Mouse (Mus musculus) neural tube, embryonic 12.5 days (tissue): Measurements from ENCODE around the gene Rhbg. TPM values are rescaled to one million over a fixed set of nuclear protein-coding genes. Genes with fewer than 3 reads are reported as not detected.

Experiments
- ATAC-seq: fragments of 200-750 bp; cut with Nextera tagmentation; 2 replicates; pipeline ENCODE4 v1.8.0; 2017; ENCODE audit warnings: low read depth, mild to moderate bottlenecking, moderate TSS enrichment, moderate library complexity; ENCODE audit not compliant: low FRiP score
- H3K27ac ChIP-seq: fragments of 300-500 bp; sonication (generic); 2 replicates; pipeline ENCODE4 v1.5.1; 2016
- H3K27me3 ChIP-seq: fragments of 300-500 bp; sonication (generic); replicated peaks from 2 replicates; pipeline ENCODE4 v1.6.1; 2016; ENCODE audit warnings: mild to moderate bottlenecking
- H3K36me3 ChIP-seq: fragments of 300-500 bp; sonication (generic); 2 replicates; pipeline ENCODE4 v1.6.1; 2016; ENCODE audit warnings: mild to moderate bottlenecking
- H3K4me1 ChIP-seq: fragments of 300-500 bp; sonication (generic); 2 replicates; pipeline ENCODE4 v1.6.1; 2016
- H3K4me2 ChIP-seq: fragments of 300-500 bp; sonication (generic); replicated peaks from 2 replicates; pipeline ENCODE4 v1.6.1; 2016; ENCODE audit warnings: mild to moderate bottlenecking
- H3K4me3 ChIP-seq: fragments of 300-500 bp; sonication (generic); 2 replicates; pipeline ENCODE4 v1.5.1; 2016
- H3K9ac ChIP-seq: fragments of 300-500 bp; sonication (generic); 2 replicates; pipeline ENCODE4 v1.6.1; 2016; ENCODE audit warnings: mild to moderate bottlenecking
- H3K9me3 ChIP-seq: fragments of 300-500 bp; sonication (generic); 2 replicates; pipeline ENCODE4 v1.6.1; 2016; ENCODE audit warnings: mild to moderate bottlenecking
- WGBS: fragments of 180-500 bp; shearing (Covaris S2); methylation state at CpG from one replicate; pipeline ENCODE4 v1.1.7; 2016; 5-methylcytosine and 5-hydroxymethylcytosine counted together
- polyA plus RNA-seq: library from polyadenylated mRNA; unstranded; fragments of >200 nt; fragmentation: Nextera tagmentation; extraction: Ambion mirVana; gene quantifications from 2 replicates; pipeline ENCODE4 v1.2.1, GENCODE M21; 2016

Rhbg gene
- polyA plus RNA-seq, 1 experiment from 2014 or later = 0.32 TPM

GRCm38 (mm10) chr3:88234041-88234440, 20.5 kb downstream of the Rhbg start:
- peak overlapping the region; percentile 96; the same call in 1 of the 2 replicates for H3K27ac ChIP-seq
- H3K9ac ChIP-seq = no peak overlapping the region
- no peak overlapping the region for H3K4me3 ChIP-seq
- peaks cover 91% of the 10 kb centered on the region for H3K4me1 ChIP-seq
- H3K36me3 ChIP-seq = peaks cover 13% of the 10 kb centered on the region
- no peak for ATAC-seq
- H3K27me3 ChIP-seq = peaks cover 6% of the 10 kb centered on the region
- H3K4me2 ChIP-seq = no peak overlapping the region
- WGBS = 57% methylated on average over 8 of the region's 8 CpGs
- H3K9me3 ChIP-seq = no peaks in the 10 kb centered on the region

- Histone ChIP-seq H3K27ac (peak overlapping the region; percentile 96), H3K27me3 (no peaks in the 10 kb centered on the region), H3K4me1 (peaks cover 91% of the 10 kb centered on the region), H3K9me3 (no peaks in the 10 kb centered on the region), H3K36me3 (peaks cover 20% of the 10 kb centered on the region), H3K9ac (no peak overlapping the region; the same call in 1 of the 2 replicates), H3K4me2 (no peak overlapping the region), H3K4me3 (no peak overlapping the region)
- WGBS = 16% methylated on average over 7 of the region's 7 CpGs
- no peak for ATAC-seq
These were observed 21.5 kb downstream of the Rhbg start for GRCm38 (mm10) chr3:88232851-88233649.

- no peak overlapping the region for H3K4me2 ChIP-seq
- H3K36me3 ChIP-seq = peaks cover 20% of the 10 kb centered on the region
- ATAC-seq = peak; percentile 30
- no peaks in the 10 kb centered on the region for H3K9me3 ChIP-seq
- H3K4me3 ChIP-seq = no peak overlapping the region
- no peaks in the 10 kb centered on the region for H3K27me3 ChIP-seq
- H3K27ac ChIP-seq = peak overlapping the region; percentile 96
- WGBS = 23% methylated on average over 7 of the region's 7 CpGs
- H3K9ac ChIP-seq = 0 out of 2 replicates have a peak overlapping the region, but pooled peaks have one; percentile 47
- peaks cover 91% of the 10 kb centered on the region for H3K4me1 ChIP-seq
These were observed 22.2 kb downstream of the Rhbg start for GRCm38 (mm10) chr3:88232301-88232702.

- Histone ChIP-seq H3K27ac (peak overlapping the region; percentile 96), H3K4me1 (peaks cover 88% of the 10 kb centered on the region), H3K36me3 (peaks cover 28% of the 10 kb centered on the region), H3K4me2 (peak overlapping the region; percentile 38), H3K27me3 (no peaks in the 10 kb centered on the region), H3K9ac (0 out of 2 replicates have a peak overlapping the region, but pooled peaks have one; percentile 44), H3K4me3 (0 out of 2 replicates have a peak overlapping the region, but pooled peaks have one; percentile 3), H3K9me3 (no peaks in the 10 kb centered on the region)
- whole genome bisulfite sequencing = 19% methylated on average over 1 of the region's 1 CpGs
- peak; percentile 81 for ATAC-seq
These were observed 23.4 kb downstream of the Rhbg start for GRCm38 (mm10) chr3:88231061-88231641.

- Histone ChIP-seq H3K4me1 (peaks cover 88% of the 10 kb centered on the region), H3K4me3 (no peak overlapping the region), H3K36me3 (peaks cover 35% of the 10 kb centered on the region), H3K27me3 (no peaks in the 10 kb centered on the region), H3K9me3 (no peaks in the 10 kb centered on the region), H3K9ac (peak overlapping the region; percentile 44; the same call in 1 of the 2 replicates), H3K27ac (peak overlapping the region; percentile 96), H3K4me2 (peak overlapping the region; percentile 38)
- peak; percentile 14 for ATAC-seq
- WGBS = 20% methylated on average over 17 of the region's 17 CpGs
These were observed 24.1 kb downstream of the Rhbg start for GRCm38 (mm10) chr3:88230262-88231047.

GRCm38 (mm10) chr3:88229526-88229925, 25.0 kb downstream of the Rhbg start:
- no peak for ATAC-seq
- Histone ChIP-seq H3K9ac (peak overlapping the region; percentile 43; the same call in 1 of the 2 replicates), H3K36me3 (peaks cover 44% of the 10 kb centered on the region), H3K27ac (peak overlapping the region; percentile 96), H3K9me3 (no peaks in the 10 kb centered on the region), H3K4me1 (peaks cover 93% of the 10 kb centered on the region), H3K4me2 (0 out of 2 replicates have a peak overlapping the region, but pooled peaks have one; percentile 38), H3K27me3 (no peaks in the 10 kb centered on the region), H3K4me3 (no peak overlapping the region)
- 68% methylated on average over 6 of the region's 6 CpGs for WGBS

- Histone ChIP-seq H3K36me3 (peaks cover 50% of the 10 kb centered on the region), H3K9ac (peak overlapping the region; percentile 43), H3K4me1 (peaks cover 94% of the 10 kb centered on the region), H3K4me3 (no peak overlapping the region), H3K27me3 (no peaks in the 10 kb centered on the region), H3K9me3 (no peaks in the 10 kb centered on the region), H3K27ac (peak overlapping the region; percentile 96), H3K4me2 (peak overlapping the region; percentile 40)
- 65% methylated on average over 4 of the region's 4 CpGs for WGBS
- no peak for ATAC-seq
These were observed 25.6 kb downstream of the Rhbg start for GRCm38 (mm10) chr3:88228906-88229305.

- no peak overlapping the region for H3K4me3 ChIP-seq
- ATAC-seq = peak; percentile 27
- peaks cover 59% of the 10 kb centered on the region for H3K36me3 ChIP-seq
- peaks cover 94% of the 10 kb centered on the region for H3K4me1 ChIP-seq
- peak overlapping the region; percentile 96 for H3K27ac ChIP-seq
- no peaks in the 10 kb centered on the region for H3K27me3 ChIP-seq
- no peaks in the 10 kb centered on the region for H3K9me3 ChIP-seq
- 12% methylated on average over 6 of the region's 6 CpGs for WGBS
- peak overlapping the region; percentile 40 for H3K4me2 ChIP-seq
- H3K9ac ChIP-seq = peak overlapping the region; percentile 43
These were observed 26.5 kb downstream of the Rhbg start for GRCm38 (mm10) chr3:88227976-88228375.

GRCm38 (mm10) chr3:88227260-88227659, 27.2 kb downstream of the Rhbg start:
- Histone ChIP-seq H3K9ac (0 out of 2 replicates have a peak overlapping the region, but pooled peaks have one; percentile 43), H3K4me2 (peak overlapping the region; percentile 40; the same call in 1 of the 2 replicates), H3K27ac (peak overlapping the region; percentile 96), H3K4me3 (no peak overlapping the region), H3K9me3 (no peaks in the 10 kb centered on the region), H3K4me1 (peaks cover 94% of the 10 kb centered on the region), H3K36me3 (peaks cover 62% of the 10 kb centered on the region), H3K27me3 (no peaks in the 10 kb centered on the region)
- WGBS = 23% methylated on average over 4 of the region's 4 CpGs
- ATAC-seq = no peak

GRCm38 (mm10) chr3:88226101-88226845, 28.2 kb downstream of the Rhbg start:
- ATAC-seq = no peak
- H3K36me3 ChIP-seq = peaks cover 62% of the 10 kb centered on the region

GRCm38 (mm10) chr3:88224929-88225328, 29.6 kb downstream of the Rhbg start:
- H3K9ac ChIP-seq = peak overlapping the region; percentile 35; the same call in 1 of the 2 replicates
- WGBS = 53% methylated on average over 2 of the region's 2 CpGs
- peaks cover 10% of the 10 kb centered on the region; the same call in 1 of the 2 replicates for H3K27me3 ChIP-seq
- H3K4me3 ChIP-seq = no peak overlapping the region
- ATAC-seq = no peak
- peak overlapping the region; percentile 27 for H3K4me2 ChIP-seq
- H3K36me3 ChIP-seq = peaks cover 64% of the 10 kb centered on the region
- H3K4me1 ChIP-seq = peaks cover 95% of the 10 kb centered on the region
- H3K27ac ChIP-seq = peak overlapping the region; percentile 86
- H3K9me3 ChIP-seq = no peaks in the 10 kb centered on the region

More at GRCm38 (mm10) chr3:88226101-88226845, 28.2 kb downstream of the Rhbg start:
- WGBS = 58% methylated on average over 10 of the region's 10 CpGs
- H3K27me3 ChIP-seq = no peaks in the 10 kb centered on the region; the same call in 1 of the 2 replicates
- H3K9me3 ChIP-seq = no peaks in the 10 kb centered on the region
- 0 out of 2 replicates have a peak overlapping the region, but pooled peaks have one; percentile 35 for H3K9ac ChIP-seq
- peak overlapping the region; percentile 86 for H3K27ac ChIP-seq
- H3K4me3 ChIP-seq = no peak overlapping the region
- peaks cover 95% of the 10 kb centered on the region for H3K4me1 ChIP-seq
- peak overlapping the region; percentile 27; the same call in 1 of the 2 replicates for H3K4me2 ChIP-seq
